Mouse (Mus musculus): Measurements from ENCODE around the gene Retreg3.
A peak's percentile ranks its signal among the peaks of the same experiment; 100 is the strongest.

Retreg3 gene

DNA sequence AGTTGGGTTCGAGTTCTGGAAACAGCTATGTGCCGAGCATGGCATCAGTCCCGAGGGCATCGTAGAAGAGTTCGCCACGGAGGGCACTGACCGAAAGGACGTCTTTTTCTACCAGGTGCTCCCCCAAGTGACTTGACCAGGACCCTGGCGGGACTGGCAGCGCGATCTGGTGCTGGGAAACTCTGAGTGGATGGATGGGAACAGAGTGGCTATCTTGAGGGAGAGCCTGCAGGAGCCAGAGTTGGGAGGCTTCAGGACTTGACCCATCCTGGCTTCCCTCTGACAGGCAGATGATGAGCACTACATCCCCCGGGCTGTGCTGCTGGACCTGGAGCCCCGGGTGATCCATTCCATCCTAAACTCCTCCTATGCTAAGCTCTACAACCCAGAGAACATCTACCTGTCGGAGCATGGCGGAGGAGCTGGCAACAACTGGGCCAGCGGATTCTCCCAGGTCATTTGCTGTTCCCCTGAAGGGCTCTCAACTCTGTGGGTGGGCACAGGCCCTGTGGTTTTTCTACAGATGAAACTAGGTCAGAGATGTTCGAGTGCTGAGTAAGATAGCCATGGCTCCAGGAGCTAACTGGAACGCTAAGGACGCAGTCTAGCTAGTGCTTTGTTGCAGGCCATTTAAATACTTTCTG, 974 bp upstream of the Retreg3 start:
- no peak for DNase-seq (ENCODE audit: low read depth in 2 of 2, low spot score in 2 of 2)

DNA sequence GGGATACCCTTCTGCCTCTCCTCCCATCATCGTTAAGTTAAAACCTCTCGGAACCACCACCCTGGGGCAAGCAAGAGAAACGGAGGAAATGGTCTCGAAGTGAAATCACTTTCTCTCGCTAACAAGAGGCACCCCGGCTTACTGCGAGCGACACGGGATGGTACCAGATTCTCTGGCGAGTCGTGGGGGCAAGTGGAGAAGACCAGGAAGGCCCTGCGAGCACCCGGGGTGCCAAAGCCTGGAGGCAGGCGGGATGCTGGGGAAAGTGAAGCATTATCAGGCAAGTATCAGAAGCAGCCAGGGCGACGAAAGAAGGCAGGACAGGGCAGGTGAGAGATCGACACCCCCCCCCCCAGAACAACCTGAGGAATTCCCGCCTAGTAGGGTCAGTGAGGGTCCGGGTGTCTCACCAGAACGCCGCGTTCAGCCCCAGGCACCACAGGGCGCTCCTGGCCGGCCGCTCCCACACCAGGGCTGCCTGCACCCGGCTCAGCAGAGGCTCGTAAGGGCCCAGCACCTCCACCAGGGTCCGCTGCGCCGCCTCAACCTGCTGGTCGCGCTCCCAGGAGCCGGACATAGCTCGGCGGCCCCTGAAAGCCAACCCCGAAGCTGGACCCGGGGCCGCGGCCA, 447 bp downstream of the Retreg3 start:
- DNase-seq (ENCODE audit: low read depth in 2 of 2, low spot score in 2 of 2): peak in 1 of 2 experiments; percentile 18

DNA sequence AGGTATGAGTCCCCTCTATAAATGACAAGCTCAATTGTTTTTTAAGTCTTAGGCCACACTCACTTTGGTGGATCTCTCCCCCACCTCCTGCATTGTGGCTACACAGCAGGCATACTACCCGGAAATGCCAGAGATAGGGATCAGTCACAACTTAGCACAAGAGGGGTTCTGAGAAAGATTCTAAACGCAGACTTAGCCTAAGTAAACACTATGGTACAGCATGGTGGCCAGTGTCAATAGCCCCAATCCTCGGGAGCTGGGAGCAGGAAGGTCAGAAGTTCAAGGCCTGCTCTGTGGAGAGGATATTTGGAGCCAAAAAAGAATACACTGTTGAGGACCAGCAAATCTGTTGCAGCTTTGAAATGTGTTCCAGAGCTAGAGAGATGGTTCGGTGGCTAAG, 1.6 kb downstream of the Retreg3 start:
- no peak for DNase-seq (ENCODE audit: low read depth in 2 of 2, low spot score in 2 of 2)

DNA sequence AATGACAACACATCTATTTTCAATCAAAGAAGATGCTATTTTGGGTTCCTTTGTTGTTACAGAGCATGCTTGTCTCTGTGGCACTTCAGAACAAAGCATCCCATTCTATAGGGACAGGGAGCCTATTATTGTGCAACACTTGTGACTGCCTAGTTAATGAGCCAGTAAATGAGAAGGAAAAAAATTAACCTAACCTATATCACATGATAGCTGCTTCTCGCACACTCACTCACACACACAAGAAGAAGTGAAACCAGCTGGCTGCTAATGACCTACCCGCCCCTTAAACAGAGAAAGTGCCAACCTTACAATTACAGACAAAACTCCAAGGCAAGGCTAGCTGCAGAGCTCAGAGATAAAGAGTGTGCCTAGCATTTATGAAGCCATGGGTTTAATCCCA, 4.1 kb downstream of the Retreg3 start:
- DNase-seq (ENCODE audit: low read depth in 2 of 2, low spot score in 2 of 2): no peak

DNA sequence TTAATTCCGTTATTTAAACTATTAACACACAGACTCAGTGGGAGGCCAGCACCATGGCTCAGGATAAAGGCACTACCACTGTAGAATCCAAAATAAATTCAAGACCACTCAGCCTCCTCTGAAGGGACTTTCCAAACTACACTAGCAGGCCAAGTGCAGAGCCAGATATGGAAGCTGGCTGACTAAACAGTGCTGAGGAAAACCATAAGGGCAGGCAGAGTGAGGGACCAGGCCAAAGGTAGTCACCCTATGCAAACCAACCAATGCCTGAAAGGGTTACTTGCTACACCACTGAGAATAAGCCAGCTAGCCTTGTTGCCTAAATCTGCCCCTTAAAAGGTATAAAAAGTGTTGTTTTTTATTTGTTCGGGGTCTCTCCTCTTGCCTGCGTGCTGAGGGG, 7.5 kb downstream of the Retreg3 start:
- DNase-seq (ENCODE audit: low read depth in 2 of 2, low spot score in 2 of 2): no peak

DNA sequence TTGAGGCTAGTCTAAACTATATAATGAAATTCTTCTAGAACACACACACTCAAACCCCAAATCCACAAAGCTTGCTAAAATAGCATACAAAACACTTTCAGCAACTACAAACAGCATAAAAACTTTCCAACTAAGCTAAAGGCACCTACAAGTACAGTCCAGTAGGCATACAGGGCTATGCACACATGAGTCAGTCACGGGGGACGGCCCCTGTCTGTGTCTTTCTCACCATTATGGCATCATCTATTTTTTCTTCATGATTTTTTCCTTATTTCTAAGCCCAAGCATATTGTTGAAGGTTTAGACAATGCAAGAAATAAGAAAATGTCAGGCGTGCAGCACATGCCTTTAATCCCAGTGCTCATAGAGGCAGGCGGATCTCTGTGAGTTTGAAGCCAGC, 8.5 kb downstream of the Retreg3 start:
- DNase-seq (ENCODE audit: low read depth in 2 of 2, low spot score in 2 of 2): no peak

DNA sequence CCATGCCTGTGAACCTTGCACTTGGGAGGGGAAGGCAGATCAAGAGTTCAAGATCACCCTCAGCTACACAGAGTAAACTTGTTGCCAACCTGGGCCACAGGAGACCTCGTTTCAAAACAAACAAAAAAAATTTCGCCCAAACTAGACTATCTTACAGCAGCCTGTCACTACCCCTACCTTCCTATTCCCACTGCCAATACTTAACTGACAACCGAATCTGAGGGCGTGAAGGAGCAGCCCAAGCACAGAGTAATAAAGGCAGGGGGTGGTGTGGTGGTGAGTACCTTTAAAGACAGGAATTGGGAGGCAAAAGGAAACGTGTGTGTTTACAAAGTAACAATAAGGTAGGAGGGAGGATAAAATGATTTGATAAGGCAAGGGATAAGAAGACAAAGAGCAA, 9.0 kb downstream of the Retreg3 start:
- no peak for DNase-seq (ENCODE audit: low read depth in 2 of 2, low spot score in 2 of 2)

DNA sequence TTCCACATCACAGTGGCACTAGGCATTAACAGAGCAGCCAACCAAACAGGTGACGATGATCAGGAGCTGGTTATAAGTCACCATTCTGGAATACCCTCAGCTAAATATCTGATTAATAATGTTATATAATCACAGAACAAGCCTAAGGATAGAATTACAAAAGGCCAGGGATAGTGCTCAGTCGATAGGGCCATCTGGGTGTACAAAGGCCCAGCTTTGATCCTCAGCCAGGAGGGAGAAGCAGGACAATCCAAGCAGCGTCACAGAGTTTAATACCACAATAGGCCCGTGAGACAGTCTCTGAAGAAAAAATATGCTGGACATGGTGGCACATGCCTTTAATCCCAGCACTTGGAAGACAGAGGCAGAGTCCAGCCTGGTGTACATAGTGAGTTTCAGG, 10.3 kb downstream of the Retreg3 start:
- no peak for DNase-seq (ENCODE audit: low read depth in 2 of 2, low spot score in 2 of 2)

DNA sequence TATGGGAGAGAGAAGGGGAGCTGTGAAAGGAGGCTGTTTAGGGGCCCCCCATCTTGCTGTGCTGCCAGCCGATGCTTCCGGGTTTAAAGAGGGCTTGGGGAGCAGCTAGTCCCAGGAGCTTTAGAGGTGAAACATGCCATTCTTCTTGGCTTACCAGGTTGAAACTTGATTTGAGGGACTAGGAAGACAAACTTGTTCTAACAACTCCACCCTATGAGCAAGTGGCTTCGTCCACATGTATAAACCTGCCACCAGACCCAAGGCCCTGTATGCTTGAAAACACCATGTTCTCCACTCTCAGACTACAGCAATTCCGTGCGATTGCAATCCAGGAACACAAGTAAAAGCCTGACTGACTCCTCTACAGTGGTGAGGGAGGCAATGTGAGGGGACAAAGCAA, 16.7 kb downstream of the Retreg3 start:
- no peak for DNase-seq (ENCODE audit: low read depth in 2 of 2, low spot score in 2 of 2)

DNA sequence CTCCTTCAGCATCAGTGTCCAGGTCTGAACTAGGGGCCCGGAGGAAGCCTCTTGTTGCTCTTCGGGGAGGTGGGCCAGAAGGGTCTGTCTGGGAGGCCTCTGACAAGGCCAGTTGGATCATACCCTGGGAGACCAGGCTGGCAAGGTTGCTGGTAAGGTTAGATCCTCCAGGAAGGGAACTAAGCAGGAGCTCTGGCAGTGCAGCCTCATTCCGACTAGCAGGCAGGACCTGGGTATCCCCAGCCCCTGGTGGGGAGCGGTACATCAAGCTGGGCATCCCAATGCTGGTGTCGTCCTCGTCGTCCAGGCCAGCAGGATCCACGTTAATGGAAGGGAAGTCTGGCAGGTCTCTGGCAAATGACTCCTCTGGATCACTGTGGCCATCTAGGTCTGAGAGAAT, 21.5 kb downstream of the Retreg3 start:
- no peak for DNase-seq (ENCODE audit: low read depth in 2 of 2, low spot score in 2 of 2)

DNA sequence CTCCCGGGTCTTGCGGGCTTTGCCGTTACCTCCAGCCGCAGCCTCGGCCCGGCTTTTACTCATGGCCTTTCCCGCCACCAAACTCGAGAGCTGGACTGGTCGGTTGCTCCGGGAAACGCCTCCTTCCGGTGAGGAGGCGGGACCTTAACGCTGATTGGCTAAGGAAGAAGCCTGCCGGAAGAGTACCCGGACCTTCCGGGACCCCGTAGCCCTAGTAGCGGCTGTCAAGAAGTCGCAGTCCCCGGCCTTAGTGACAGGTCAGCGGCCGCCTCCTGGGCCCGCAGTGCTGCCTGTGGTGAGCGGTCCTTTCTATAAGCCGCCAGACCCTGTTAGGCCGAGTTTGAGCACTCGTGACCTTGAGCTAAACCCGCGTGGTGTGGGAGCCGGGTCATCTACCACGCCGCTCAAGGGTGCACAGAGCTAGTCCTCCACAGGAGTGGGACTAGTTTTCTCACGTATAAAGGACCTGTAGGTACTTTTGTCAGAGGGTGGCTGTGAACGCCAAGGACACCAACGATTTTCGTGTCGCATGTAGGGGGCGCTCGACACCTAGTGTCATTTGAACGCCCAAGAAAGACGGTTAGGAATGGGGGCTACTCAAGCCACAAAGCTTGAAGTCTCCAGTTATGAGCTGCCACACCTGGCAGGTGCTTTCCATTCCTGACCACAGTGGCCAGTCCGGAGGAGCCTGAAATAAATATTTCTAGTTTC, 24.2 kb downstream of the Retreg3 start, which contains the start of gene Psmc3ip:
Gene Psmc3ip, minus strand, starts transcription at position 123 of the 711 bp plus-strand sequence.
- peak; percentile 72 to 83 for DNase-seq (ENCODE audit: low read depth in 2 of 2, low spot score in 2 of 2)

DNA sequence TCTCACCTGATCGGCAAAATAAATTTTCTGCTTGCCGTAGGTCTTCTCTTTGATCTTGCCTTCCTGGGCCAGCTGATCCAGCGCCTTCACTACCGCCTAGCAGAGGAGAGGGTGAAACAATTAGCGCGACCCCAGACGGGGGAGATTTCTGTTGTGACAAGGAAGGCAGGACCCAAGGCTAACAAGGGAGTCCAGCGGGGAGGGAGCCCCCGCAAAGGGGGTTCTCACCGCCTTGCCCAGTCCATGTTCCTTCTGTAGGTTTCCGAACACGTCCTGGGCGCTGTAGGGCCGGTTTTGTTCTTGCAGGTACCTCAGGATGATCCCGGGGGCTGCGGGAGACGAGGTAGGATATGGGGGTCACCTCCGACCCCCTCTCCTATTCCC, 24.8 kb downstream of the Retreg3 start:
- no peak for DNase-seq (ENCODE audit: low read depth in 2 of 2, low spot score in 2 of 2)

DNA sequence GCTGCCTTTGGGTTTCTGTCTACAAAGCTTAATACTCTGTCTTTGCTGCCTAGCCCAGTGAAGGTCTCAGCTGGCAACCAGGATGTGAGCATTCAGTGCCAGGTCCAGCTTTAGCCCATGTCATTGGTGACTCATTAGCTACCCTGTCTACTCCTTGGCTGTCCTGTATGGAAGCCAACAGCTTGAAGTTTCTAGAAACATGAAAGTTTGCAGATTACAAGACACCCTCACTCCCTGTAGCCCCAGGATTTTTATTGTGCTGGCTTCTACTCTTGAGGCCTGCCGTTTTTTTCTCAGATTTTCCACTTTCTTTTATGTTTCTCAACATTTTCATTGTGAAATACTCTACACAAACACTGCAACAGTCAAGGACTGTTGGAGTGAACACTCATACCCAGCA, 29.8 kb downstream of the Retreg3 start:
- DNase-seq (ENCODE audit: low read depth in 2 of 2, low spot score in 2 of 2): no peak

DNA sequence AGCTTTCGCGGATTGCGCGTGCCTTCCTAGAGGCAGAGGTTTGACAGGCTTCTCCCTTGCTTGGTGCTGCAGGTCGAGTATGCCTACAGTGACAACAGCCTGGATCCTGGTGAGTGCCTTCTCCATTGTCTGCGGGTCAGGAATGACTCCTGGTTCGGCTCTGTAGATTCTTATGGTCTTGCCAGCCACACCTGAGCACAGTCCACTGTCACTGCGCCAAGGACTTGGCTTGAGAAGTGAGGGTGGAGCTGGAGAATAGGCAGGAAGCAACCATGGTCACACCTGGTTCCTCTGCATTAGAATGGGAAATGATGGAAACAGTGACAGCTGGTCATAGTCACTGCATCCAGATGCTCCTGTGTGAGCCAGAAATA, 32.0 kb downstream of the Retreg3 start:
- DNase-seq (ENCODE audit: low read depth in 2 of 2, low spot score in 2 of 2): no peak

DNA sequence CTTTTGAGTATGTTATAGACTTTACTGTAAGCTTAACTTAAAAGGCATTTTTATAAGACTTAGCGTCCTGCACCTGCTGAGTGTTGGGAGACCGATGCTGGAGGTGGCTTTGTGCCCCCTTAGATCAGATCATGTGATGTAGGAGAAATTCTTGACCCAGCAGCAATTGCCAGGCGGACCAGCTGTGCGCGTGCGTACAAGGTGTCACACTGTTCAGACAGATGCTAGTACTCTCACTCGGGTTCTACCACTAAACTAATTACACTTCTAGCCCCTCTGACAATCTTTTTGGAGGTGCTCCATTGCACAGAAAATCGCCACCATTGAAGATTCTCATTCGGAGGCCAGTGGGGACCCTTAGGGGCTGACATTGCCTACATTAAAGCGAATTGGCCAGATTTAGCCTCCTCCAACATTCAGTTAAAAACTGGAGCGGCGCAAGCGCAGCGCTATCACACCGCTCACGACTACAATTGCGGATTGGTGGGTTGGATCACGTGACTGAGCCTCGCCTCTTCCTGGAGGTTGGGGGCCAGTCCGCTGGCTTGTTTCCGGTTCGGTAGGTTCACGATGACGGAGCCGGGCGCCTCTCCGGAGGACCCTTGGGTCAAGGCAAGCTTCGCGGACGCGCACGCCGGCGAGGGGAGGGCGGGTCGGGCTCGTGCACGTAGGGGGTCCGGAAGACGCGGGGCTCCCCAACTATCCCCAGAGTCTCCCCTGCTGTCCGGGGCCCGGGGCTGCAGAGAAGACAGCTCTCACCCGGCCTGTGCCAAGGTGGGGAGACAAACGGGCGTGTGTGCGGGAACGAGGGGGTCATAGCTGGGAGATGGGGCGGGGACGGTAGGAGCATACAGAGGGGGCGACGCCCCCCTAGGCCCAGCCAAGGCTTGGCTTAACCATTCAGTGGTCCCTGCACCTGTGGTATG, 32.7 kb downstream of the Retreg3 start, which contains the start of gene Mlx:
Gene Mlx, plus strand, starts transcription at position 522 of the 926 bp plus-strand sequence.
- DNase-seq (ENCODE audit: low read depth in 2 of 2, low spot score in 2 of 2): peak; percentile 72 to 79

DNA sequence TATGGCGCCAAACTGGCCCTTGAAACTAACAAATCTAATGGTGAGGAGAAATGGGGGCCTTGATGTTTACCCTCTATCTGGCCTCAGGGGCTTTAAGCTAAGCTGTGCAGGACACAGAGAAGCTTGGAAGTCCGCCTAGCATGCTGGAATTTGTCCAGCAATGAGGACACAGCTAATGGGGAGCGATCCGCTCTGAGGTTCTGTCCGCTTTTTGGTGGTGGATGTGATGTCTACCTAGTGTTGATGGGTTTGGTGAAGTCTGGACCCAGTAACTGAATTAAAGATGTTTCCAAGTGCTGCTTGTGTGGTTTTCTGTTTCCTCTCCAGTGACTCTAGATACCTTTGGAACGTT, 33.4 kb downstream of the Retreg3 start:
- DNase-seq (ENCODE audit: low read depth in 2 of 2, low spot score in 2 of 2): no peak

DNA sequence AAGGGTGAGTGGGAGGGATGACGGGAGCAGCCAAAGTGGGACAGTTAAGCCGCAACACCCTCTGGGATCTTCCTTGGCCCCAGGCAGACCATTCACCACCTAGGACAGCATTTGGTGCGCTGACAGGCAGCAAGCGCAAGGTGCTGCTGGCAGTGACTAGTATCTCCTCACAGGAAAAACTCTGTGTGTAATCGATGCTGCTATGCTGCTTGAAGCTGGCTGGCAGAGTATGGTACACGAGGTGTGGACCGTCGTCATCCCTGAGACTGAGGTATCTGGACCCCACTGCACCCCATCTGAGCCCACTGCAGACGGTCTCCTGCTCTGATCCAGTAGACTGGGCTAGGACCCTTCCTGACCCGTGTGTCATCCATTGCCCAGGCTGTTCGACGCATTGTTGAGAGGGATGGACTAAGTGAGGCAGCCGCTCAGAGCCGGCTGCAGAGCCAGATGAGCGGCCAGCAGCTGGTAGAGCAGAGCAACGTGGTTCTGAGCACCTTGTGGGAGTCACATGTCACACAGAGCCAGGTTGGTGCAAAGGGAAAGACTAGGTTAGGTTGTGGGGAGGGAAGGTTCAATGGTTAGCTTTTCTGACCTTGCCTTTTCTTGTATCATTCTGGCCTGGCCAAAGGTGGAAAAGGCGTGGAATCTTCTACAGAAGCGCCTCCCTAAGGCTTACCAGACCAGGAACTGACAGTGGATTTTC, 33.9 kb downstream of the Retreg3 start:
- no peak for DNase-seq (ENCODE audit: low read depth in 2 of 2, low spot score in 2 of 2)

DNA sequence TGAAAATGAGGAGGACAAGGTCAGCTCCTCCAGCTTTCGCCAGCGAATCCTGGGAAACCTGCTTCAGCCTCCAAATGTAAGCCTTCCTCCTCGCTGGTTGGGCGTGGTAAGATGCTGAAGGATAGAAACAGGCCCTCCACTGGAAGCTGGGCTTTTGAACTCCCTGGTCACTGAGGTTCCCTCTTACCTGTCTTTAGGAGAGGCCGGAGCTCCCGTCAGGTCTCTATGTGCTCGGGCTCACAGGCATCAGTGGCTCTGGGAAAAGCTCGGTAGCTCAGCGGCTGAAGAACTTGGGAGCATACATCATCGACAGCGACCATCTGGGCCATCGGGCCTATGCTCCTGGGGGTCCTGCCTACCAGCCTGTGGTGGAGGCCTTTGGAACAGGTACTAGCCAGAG, 34.9 kb downstream of the Retreg3 start:
- no peak for DNase-seq (ENCODE audit: low read depth in 2 of 2, low spot score in 2 of 2)

DNA sequence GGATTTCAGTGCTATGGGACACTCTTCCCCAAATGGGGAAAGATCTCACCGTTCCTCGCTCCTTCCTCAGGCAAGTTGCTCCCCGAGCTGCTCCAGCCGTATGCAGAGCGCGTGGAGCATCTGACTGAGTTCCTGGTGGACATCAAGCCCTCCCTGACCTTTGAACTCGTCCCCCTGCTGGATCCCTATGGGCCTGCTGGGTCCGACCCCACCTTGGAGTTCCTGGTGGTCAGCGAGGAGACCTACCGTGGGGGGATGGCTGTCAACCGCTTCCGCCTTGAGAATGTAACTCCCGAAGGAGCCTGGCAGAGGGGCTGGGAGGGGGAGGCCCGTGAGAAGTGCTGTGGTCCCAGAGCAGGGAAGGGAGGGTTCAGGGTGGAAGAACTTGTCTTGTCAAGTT, 35.4 kb downstream of the Retreg3 start:
- DNase-seq (ENCODE audit: low read depth in 2 of 2, low spot score in 2 of 2): no peak

DNA sequence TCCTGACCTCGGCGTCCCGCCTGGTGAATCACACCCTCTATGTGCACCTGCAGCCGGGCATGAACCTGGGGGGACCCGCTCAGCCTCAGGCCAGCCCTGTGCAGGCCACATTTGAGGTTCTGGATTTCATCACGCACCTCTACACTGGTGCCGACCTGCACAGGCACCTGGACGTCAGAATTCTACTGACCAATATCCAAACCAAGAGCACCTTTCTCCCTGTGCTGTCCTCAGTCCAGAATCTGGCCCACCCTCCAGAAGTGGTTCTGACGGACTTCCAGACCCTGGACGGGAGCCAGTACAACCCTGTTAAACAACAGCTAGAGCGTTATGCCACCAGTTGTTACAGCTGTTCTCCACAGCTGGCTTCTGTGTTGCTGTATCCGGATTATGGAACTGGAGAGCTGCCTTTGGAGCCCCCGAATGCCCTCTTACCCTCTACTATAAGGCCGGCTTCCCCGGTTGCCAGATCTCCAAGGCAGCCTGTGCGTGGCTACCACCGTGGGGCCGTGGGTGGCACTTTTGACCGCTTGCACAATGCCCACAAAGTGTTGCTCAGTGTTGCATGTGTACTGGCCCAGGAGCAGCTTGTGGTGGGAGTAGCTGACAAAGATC, 36.5 kb downstream of the Retreg3 start:
- DNase-seq (ENCODE audit: low read depth in 2 of 2, low spot score in 2 of 2): no peak
